Mouse (Mus musculus): Measurements from ENCODE around the gene Gm49486.

DNA sequence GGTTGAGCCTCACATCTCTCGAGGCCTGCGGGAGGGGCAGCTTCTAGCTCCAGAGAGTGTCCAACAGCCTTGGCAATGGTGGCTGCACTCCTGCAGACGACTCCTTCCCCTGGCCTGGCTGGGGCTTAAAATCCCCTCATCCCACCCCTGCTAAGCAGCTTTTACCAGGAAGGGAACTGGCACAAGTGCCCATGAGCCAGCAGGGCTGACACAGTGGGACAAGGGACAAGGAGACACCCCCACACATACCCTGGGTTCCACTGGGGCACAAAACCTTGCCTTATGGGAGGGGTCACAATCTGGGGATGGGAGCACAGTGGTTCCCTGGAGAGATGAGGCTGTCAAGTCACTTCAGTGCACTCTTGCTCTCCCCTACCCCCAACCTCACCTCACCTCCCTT, 25.5 kb downstream of the Gm49486 start, which contains the start of gene Slc16a8:
- TF ChIP-seq CTCF (IDR thresholded peaks at IDR 0.05; ENCODE audit: extremely low read depth, insufficient read length, insufficient replicate concordance, low read depth, low read length), result no peak
- no peak for TF ChIP-seq POLR2A (IDR thresholded peaks at IDR 0.05; ENCODE audit: low read depth, low read length)

Measured in small intestine, adult 2 months (tissue).